Mouse (Mus musculus): Measurements from ENCODE around the gene Slc1a5. TPM values are rescaled to one million over a fixed set of nuclear protein-coding genes. Genes with fewer than 3 reads are reported as not detected.

Gene Slc1a5
- total RNA-seq, 2 experiments from 2014 or later = 25.4 to 27.0 TPM

DNA sequence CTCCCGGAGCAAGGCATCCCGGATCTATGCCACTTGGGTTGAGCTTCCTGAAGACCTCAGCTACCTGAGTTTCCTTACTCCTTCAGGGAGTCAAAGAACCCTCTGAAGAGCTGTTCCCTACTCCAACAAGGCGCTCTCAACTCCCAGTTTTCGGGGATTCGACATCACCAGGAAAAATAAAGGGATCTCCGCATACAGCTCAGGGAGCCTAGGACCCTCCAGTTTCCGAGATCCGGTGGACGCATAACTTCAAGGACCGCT is 345 bp downstream of the Slc1a5 start:
- intact Hi-C loops (cut with DNase I; ENCODE audit: low total_unique reads) = no loop called here
- DNase-seq = no peak

GRCm38 (mm10) chr7:16781816-16782554 is 845 bp downstream of the Slc1a5 start:
- DNase-seq = peak; percentile 25
- intact Hi-C loops (cut with DNase I; ENCODE audit: low total_unique reads) = no loop called here

DNA sequence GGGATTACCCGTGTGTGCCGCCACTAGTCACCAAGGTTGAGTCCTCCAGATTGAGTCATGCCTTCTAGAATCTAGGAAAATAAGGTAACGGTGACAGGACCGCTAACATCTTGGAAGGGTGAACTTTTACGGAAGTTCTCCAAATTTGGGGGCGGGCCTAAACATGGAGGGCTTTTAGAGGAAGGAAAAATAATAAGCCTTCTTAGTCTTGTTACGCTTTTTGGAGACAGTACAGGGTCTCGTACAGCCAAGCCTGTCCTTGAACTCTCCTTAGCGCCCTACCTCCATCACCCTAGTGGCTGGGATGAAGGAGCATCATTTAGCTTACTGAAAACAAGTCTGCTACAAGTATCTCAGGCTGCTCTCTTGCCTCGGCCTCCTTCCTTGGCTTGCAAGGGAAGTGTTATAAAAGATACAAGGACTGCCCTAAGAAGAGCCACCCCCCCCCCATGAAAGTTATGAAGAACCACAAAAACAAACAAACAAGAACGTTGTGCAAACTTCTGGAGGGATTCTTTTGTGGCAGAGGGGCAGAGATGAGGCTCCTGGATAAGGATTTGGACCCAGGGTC is 1.5 kb downstream of the Slc1a5 start:
- intact Hi-C loops (cut with DNase I; ENCODE audit: low total_unique reads) = no loop called here
- no peak for DNase-seq

DNA sequence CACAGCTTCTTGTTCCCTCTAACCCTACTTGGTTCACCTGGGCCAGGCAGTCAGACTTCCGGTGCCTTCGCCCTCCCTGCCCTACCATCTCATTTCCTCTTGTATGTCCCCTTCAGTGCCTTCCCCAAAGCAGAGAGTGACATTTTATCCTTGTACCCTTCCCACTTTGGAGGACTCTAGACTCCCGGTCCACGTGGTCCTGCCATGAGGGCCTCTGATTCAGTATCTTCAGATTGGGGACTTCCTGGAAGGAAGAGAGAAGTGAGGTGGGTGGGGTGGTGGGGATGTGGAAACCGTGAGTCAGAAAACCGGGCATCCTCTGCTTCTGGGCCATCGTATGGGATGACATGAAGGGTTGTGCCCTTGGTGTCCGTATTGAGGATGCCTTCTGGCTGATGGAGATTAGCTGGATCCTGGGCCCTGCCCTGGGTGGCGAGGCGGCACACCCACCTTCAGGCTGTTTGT is 2.1 kb downstream of the Slc1a5 start:
- intact Hi-C loops (cut with DNase I; ENCODE audit: low total_unique reads) = no loop called here
- no peak for DNase-seq

DNA sequence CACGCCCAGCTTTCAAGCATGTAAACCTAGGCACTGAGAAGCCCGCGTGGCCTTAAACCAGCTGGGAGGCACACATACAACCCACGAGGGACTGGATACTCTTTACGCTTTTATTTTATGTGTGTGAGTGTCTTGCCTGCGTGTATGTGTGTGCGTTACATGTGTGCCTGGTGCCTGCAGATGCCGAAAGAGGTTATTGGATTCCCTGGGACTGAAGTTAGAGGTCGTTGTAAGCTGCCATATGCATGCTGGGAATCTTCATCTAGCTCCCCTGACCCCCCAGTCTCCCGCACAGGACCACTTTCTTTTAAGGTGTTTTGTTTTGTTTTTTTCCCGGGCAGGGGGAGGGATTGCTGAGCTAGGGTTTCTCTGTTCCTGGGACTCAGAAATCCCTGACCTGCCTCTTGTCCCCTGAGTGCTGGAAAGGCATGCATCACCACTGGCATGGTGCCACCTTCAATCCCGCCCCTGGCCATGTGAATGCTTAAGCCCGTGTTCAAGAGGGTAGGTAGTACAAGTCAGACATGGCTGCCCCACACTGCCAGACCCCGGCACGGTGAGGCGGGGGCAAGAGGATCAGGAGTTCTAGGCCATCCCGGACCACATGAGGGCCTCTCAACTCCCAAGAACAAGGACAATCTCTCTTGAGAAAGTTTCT is 2.7 kb downstream of the Slc1a5 start:
- intact Hi-C loops (cut with DNase I; ENCODE audit: low total_unique reads) = no loop called here
- DNase-seq = peak; percentile 59

GRCm38 (mm10) chr7:16784498-16784976 is 3.4 kb downstream of the Slc1a5 start:
- intact Hi-C loops (cut with DNase I; ENCODE audit: low total_unique reads) = no loop called here
- no peak for DNase-seq

- intact Hi-C loops (cut with DNase I; ENCODE audit: low total_unique reads) = no loop called here
Measured at GRCm38 (mm10) chr7:16785541-16786083, 4.5 kb downstream of the Slc1a5 start.

GRCm38 (mm10) chr7:16792316-16792715 is 11.2 kb downstream of the Slc1a5 start:
- intact Hi-C loops (cut with DNase I; ENCODE audit: low total_unique reads) = no loop called here

More at GRCm38 (mm10) chr7:16785541-16786083, 4.5 kb downstream of the Slc1a5 start:
- no peak for DNase-seq

DNA sequence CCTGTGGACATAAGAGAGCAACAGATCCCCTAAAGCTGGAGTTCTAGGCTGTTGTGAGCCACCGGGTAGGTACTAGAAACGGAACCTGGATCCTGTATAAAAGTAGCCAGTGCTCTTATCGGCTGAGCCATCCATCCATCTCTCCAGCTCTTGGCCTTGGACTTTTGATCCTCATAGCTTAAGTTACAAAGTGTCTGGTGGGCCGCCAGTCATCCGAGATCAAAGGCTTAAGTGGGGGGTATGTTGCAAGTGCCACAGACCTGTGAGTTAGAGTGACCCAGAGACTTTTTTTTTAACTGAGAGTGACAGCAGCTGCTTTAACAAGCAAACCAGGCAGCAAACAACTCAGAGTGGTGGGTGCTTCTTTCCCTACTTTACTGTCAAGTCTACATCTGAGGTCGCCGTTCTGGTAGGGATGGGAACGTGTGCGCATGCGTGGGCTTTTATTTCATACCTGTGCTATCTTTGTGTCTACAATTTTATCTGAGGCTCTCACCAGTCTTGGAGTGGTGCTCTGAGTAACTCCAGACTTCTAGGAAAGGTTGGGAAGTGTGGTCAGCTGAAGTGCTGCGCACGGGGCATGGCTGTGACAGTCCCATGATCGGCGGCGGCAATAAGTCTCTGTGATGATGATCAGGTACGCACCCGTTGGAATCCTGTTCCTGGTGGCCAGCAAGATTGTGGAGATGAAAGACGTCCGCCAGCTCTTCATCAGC is 12.0 kb downstream of the Slc1a5 start:
- no peak for DNase-seq
- intact Hi-C loops (cut with DNase I; ENCODE audit: low total_unique reads) = no loop called here

More at GRCm38 (mm10) chr7:16792316-16792715, 11.2 kb downstream of the Slc1a5 start:
- DNase-seq = no peak

DNA sequence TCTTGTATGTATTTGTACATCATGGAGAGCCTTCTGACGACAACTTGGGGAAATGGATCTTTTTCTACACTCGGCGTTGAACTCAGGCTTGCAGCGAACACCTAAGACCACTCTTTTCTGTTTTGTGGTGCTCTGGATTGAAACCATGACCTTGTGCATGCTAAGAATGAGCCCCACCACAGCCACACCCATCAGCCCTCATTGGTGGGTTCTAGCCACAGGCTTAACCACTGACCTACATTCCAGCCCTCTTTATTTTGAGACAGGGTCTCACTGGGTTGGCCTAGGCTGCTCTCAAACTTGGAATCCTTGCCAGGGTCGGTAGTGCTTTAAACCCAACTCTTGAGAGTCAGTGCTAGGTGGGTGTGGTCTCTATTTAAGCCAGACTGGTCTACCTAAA is 13.7 kb downstream of the Slc1a5 start:
- intact Hi-C loops (cut with DNase I; ENCODE audit: low total_unique reads) = no loop called here
- DNase-seq = no peak

DNA sequence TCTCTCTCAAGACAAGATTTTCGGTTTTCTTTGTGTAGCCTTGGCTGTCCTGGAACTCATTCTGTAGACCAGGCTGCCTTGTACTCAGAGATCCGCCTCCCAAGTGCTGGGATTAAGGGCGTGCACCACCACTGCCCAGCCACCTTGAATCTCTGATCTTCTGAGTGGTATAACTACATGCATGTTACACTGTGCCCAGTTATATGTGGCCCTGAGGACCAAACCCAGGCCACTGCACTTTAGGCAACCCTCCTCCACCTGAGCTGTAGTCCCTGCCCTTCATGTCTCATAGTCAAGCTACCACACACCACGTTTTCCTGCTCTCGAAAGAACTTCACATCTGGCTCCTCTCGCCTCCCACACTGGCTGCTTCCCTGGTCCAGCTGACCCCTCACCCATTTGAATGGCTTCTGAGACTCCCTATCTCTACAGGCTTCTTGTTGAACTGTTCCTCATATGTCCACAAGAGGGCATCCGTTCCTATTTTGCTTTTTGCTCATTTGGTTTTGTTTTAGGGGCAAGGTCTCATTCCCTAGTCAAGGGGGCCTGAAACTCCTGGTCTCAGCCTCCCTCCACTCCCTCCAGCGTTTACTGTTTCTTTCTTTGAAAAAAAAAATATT is 23.4 kb downstream of the Slc1a5 start:
- DNase-seq = no peak
- intact Hi-C loops (cut with DNase I; ENCODE audit: low total_unique reads) = no loop called here

DNA sequence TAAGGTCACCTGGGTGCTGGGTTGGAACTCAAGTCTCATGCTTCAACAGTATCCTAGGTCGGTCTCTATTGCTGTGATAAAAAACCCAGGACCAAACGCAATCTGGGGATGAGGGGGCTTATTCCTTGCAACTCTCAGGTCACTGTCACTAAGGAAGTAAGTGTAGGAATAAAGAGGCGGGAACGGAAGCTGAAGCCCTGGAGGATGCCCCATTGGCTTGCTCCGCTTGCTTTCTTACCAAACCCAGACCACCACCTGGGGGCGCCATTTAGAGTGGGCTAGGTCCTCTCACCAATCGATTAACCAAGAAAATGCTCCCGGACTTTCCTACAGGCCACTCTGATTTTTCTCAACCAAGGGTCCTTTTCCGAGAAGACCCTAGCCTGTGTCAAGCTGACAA is 26.8 kb downstream of the Slc1a5 start:
- intact Hi-C loops (cut with DNase I; ENCODE audit: low total_unique reads) = no loop called here
- no peak for DNase-seq

- DNase-seq = no peak
- intact Hi-C loops (cut with DNase I; ENCODE audit: low total_unique reads) = no loop called here
Measured at GRCm38 (mm10) chr7:16808647-16809046, 27.5 kb downstream of the Slc1a5 start.

GRCm38 (mm10) chr7:16809739-16810138 is 28.6 kb downstream of the Slc1a5 start:
- intact Hi-C loops (cut with DNase I; ENCODE audit: low total_unique reads) = no loop called here
- DNase-seq = peak; percentile 63

DNA sequence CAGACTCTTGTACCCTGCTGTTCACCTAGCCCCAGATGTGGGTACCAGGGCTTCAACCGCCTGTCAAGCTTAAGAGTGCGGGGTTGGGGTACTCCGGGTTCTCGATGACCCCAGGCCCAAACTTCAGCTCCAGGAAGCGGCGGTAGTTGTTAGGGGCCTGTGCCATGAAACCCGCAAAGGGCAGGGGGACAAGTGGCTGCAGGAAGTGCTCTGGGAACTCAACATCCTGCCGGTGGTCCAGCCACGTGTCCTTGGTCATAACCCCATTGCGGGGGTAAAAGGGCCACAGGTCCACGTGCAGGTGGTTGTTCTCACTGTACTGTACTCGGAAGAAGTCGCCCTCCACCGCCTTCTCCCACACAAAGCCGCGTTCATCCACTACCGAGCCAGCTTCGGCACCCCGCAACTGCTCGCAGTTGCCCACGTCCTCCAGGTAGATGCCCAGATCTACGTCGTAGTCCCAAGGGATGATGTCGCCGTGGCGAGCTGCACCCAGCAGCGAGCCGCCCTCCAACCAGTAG is 29.3 kb downstream of the Slc1a5 start:
- DNase-seq = no peak
- intact Hi-C loops (cut with DNase I; ENCODE audit: low total_unique reads) = no loop called here

GRCm38 (mm10) chr7:16810920-16811648 is 29.9 kb downstream of the Slc1a5 start:
- intact Hi-C loops (cut with DNase I; ENCODE audit: low total_unique reads) = no loop called here
- DNase-seq = no peak

GRCm38 (mm10) chr7:16811649-16812070 is 30.5 kb downstream of the Slc1a5 start:
- intact Hi-C loops (cut with DNase I; ENCODE audit: low total_unique reads) = no loop called here
- no peak for DNase-seq

DNA sequence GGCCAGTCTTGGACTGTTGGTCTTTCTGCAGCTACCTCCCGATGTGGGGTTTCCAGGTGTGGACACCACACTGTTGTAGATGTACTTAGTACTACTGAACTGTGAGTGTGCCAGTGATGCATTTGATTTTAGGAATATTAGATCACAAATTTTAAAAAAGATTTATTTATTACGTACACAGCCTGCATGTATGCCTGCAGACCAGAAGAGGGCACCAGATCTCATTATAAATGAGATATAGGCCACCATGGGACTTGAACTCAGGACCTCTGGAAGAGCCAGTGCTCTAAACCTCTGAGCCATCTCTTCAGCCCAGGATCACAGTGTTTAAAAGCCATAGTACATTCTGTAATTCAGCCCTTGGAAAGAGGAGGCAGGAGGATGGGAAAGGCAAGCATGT is 31.4 kb downstream of the Slc1a5 start:
- DNase-seq = no peak
- intact Hi-C loops (cut with DNase I; ENCODE audit: low total_unique reads) = no loop called here
